Mouse (Mus musculus) lung, adult 2 months (tissue): ENCODE results near the gene Thsd4. TPM values are rescaled to one million over a fixed set of nuclear protein-coding genes. Genes with fewer than 3 reads are reported as not detected.

Source experiments
- DNase-seq: peaks from one replicate; pipeline ENCODE4 v3.0.0; 2022
- H3K4me1 ChIP-seq: fragments of 200-500 bp; 2 replicates; pipeline ENCODE4 v1.6.1; 2011; ENCODE audit warnings: low read length; ENCODE audit not compliant: control insufficient read depth, insufficient read depth
- H3K4me3 ChIP-seq: fragments of 200-500 bp; replicated peaks from 2 replicates; pipeline ENCODE3; 2011; ENCODE audit warnings: low read depth, mild to moderate bottlenecking, control low read depth, low read length; ENCODE audit errors: extremely low read depth
- CTCF ChIP-seq: fragments of 200-500 bp; IDR thresholded peaks from 2 replicates; pipeline ENCODE4 v1.5.1; 2011; ENCODE audit warnings: mild to moderate bottlenecking, low read length, control low read depth; ENCODE audit not compliant: insufficient read depth
- POLR2A ChIP-seq: fragments of 200-500 bp; IDR thresholded peaks from 2 replicates; pipeline ENCODE4 v1.6.1; 2011; ENCODE audit warnings: low read depth, mild to moderate bottlenecking, control low read depth, low read length, borderline replicate concordance; ENCODE audit errors: extremely low read depth
- WGBS: fragments of 180-500 bp; shearing (Covaris S2); methylation state at CpG from one replicate; pipeline ENCODE4 v1.1.7; 2018; 5-methylcytosine and 5-hydroxymethylcytosine counted together
- polyA plus RNA-seq: library from polyadenylated mRNA; depleted of rRNA; stranded (reverse); fragments of >200 nt; gene quantifications from 2 replicates; pipeline ENCODE4 v1.2.3, GENCODE M21; 2012

Thsd4 gene
- polyA plus RNA-seq, 1 experiment = 27.2 TPM

DNA sequence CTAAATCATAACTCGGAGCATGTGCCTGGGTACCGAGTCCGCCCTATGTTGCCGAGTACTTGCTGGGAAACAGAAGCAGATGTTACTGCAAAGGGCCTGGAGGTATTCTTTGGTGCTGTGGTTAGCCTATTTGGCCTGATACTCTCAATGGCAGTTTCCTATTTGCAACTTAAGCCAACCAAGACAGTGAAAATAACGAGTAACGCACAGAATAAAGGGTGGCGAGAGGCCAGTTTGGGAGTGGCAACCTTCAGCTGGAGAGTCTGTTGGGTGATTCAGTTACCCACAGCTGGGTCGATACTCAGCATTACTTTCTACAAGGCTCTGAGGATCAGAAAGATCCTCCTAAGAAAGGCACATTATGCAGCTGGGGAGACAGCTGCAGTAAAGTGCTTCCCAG lies 81.3 kb downstream of the Thsd4 start:
- TF ChIP-seq POLR2A (no peak), CTCF (no peak)
- DNase-seq = no peak
- H3K4me3 ChIP-seq = no peak overlapping the region
- H3K4me1 ChIP-seq = peaks cover 2% of the 10 kb centered on the region; the same call in 1 of the 2 replicates
- 51% methylated on average over 8 of the region's 8 CpGs for WGBS

DNA sequence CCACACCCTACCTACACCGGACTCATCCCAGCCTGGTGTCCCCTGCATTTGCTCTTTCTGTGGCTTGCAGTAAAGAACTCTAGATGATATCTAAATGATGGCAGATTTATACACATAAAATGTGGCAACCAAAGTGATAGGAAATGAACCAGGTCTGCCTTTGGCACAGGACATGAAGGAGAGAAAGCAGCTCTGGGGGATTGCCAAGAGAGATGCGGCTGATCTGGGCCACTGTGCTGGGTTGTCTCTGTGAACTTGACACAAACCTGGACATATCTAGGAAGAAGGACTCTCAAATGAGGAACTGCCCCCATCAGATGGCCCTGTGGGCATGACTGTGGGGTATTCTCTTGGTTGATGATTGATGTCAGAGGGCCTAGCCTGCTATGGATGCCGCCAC lies 85.6 kb downstream of the Thsd4 start:
- H3K4me3 ChIP-seq = no peak overlapping the region
- WGBS = 92% methylated on average over 3 of the region's 3 CpGs
- peaks cover 2% of the 10 kb centered on the region; the same call in 1 of the 2 replicates for H3K4me1 ChIP-seq
- no peak for TF ChIP-seq POLR2A
- TF ChIP-seq CTCF = no peak
- DNase-seq = no peak

DNA sequence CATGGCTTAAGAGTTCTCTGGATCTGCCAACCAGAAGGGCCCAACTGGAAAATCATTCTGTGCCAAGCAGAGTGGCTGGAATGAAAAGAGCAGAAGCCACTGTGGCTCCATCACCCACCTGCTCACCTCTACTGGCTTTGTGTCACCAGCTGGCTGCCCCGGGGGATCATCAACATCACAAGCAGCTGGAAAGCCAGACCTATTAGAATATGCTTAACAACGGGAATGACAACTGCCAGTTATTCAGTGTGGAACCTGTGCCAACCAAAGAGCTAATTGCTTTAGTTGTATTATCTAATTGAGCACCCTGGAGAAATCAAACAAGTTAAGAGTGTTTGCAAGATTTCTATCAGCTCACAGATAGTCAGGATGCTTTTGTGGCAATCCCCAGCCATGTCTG lies 87.8 kb downstream of the Thsd4 start:
- no peak overlapping the region for H3K4me3 ChIP-seq
- TF ChIP-seq POLR2A (no peak), CTCF (no peak)
- DNase-seq = no peak
- WGBS = 59% methylated on average over 2 of the region's 2 CpGs
- no peaks in the 10 kb centered on the region for H3K4me1 ChIP-seq

DNA sequence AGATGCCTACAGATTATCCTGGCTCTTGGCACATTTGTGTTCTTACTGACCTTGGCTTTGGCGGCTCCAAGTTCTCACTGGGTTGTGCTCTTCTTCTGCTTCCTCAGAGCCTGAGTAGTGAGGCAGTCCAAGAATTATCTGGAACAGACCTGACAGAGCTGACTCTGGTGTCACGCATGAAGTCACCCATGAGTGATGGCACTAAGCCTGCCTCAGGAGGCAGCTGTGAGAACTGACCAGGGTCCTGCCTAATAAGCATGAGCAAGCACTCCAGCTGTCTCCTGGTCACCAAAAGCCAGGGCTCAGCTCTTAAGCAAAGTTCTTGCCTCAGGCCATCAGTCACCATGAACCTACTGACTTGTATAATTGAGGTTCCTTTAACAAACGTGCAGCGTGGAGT lies 89.9 kb downstream of the Thsd4 start:
- TF ChIP-seq POLR2A (no peak), CTCF (no peak)
- no peak for DNase-seq
- Histone ChIP-seq H3K4me3 (no peak overlapping the region), H3K4me1 (no peaks in the 10 kb centered on the region)
- WGBS = 80% methylated on average over 4 of the region's 4 CpGs

DNA sequence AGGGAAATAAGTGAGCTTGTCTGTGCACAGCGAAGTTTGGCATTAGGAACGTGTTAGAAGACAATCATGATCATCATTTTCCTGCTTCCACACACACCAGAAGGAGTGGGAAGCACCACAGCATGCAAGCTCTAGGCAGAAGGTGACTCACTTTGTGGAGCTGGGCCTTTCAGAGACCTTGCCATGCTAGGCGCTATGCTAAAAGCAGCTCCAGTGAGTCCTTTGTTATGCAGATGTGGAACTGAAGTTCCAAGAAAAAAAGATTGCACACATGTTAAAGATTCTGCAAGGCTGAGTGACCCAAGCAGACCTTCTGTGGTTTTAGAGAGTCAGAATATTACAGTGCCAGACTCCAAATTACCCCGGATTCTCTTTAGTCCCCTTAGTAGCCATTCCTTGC lies 91.8 kb downstream of the Thsd4 start:
- TF ChIP-seq POLR2A (no peak), CTCF (no peak)
- H3K4me1 ChIP-seq = no peaks in the 10 kb centered on the region
- DNase-seq = no peak
- no peak overlapping the region for H3K4me3 ChIP-seq
- 88% methylated on average over 4 of the region's 4 CpGs for WGBS

DNA sequence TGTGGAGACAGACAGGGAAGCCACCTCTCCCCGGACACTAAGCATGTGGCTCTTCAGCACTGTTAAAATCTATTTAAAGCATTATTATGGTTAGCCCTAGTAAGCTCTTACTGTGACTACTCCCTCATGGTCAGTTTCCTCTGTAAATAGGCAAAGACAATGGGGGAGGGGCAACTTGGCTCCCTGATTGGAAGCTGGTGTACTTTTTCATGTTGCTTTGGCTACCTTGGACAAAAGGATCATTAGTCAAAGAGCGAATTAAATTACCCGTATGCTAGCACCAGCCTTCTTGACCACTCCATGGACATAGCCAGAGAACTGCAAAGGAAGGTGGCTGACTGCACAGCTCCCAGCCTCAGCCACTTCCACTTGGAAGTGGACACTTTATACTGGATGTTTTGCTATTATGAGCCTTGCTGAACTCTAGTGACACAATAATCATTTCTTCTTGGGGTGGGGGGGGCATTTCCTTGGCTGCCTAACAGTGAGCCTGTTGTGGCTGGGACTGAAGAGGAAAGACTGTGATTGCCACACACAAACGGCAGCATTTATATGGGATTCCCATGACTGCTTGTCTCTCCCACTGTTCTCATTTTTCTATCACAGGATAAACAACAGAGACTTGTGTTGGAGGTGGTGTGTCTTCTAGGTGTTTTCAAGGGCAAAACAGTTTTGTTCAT lies 107.6 kb downstream of the Thsd4 start:
- 43% methylated on average over 4 of the region's 4 CpGs for WGBS
- TF ChIP-seq CTCF (no peak), POLR2A (no peak)
- H3K4me1 ChIP-seq = no peaks in the 10 kb centered on the region
- no peak for DNase-seq
- no peak overlapping the region for H3K4me3 ChIP-seq

DNA sequence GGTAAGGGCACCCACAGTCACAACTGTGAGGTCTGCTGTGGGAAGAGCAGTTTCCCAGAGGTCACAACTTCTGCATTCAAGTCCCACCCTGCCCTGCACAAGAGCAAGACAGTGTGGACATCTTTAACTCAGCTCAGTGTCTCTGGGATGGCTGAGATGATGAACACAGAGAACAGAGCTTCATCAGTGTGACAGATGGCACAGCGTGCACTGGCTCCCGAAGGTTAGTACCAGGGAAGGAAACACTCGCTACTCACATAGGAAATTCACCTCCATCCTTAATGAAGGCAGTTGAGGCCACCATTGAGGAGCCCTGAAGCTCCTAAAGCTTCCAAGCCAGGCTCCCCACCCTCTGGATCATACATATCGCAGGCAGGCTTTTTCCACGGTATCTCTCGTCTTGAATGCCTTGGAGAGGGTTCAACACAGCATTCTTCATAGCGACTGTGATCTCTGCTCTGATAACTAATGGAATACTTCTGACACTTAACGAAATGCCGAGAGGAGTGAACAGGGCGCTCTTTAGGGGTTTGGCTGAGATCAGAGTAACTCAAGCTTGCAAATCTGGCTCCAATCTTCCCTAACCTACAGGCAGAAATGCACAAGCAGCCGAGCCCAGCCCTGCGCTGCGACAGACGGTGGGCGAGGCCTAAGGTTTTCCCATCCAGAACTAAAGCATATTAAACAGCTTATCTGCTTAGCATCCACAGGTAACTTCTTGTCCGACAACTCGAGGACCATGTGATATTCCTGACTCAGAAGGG lies 110.8 kb downstream of the Thsd4 start:
- WGBS = 69% methylated on average over 17 of the region's 17 CpGs
- Histone ChIP-seq H3K4me1 (0 out of 2 replicates have a peak, but pooled peaks cover 2% of the 10 kb centered on the region), H3K4me3 (no peak overlapping the region)
- no peak for TF ChIP-seq POLR2A
- TF ChIP-seq CTCF = no peak
- no peak for DNase-seq

DNA sequence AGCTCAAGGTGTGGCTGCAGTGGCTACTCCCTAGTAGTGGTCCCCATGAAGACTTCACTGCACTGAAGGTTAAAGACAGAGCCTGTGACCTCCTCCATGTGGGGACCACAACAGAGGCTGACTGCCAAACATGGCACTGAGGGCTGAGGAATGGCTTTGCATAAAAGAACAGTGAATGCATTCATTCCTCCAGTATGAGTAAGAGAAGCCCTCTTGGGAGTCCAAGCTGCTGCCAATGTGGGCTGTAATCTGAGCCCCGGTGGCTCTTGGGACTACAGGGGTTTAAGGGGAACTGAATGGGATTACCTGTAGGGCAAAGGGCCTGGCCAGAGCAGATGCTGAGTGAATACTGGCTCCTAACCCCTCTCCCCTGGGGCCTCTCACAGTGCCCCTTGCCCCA lies 114.5 kb downstream of the Thsd4 start:
- 0 out of 2 replicates have a peak, but pooled peaks cover 2% of the 10 kb centered on the region for H3K4me1 ChIP-seq
- TF ChIP-seq CTCF (no peak), POLR2A (no peak)
- no peak for DNase-seq
- WGBS = 57% methylated on average over 1 of the region's 1 CpGs
- no peak overlapping the region for H3K4me3 ChIP-seq

DNA sequence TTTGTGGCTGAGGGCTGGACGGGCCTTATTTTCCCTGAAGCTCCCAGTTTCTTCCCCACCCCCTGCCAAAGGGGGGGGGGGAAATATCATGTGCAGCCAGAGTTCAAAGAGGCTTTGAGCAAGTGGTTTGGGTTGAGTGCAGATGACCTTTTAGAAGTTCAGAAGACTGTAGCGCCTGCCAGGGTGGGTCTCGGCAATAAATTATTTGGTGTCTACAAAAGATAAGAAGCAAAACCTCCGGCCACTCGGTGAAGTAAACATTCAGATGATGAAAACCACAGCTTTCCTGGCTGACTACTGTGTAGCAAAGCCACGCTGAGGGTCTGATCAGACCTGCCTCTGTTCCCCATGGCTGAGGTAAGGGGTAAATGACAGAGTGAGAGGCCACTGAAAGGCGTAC lies 116.1 kb downstream of the Thsd4 start:
- 0 out of 2 replicates have a peak, but pooled peaks cover 2% of the 10 kb centered on the region for H3K4me1 ChIP-seq
- TF ChIP-seq POLR2A (no peak), CTCF (no peak)
- H3K4me3 ChIP-seq = no peak overlapping the region
- no peak for DNase-seq
- WGBS = 26% methylated on average over 7 of the region's 7 CpGs

DNA sequence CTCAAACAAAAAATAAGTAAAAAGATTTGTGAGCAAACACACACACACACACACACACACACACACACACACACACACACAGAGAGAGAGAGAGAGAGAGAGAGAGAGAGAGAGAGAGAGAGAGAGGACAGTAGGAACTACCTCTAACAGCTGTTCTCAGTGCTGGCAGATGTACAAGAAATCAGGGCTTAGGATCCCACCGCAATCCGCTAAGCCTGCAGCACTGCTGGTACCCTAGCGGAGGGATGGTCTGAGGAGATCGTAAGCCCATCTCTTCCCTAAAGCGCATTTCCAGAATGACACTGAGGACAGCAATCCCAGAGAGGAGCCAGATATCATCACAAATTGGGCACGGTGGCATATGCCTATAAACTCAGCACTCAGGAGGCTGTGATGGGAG lies 119.2 kb downstream of the Thsd4 start:
- no peak overlapping the region for H3K4me3 ChIP-seq
- no peak for TF ChIP-seq POLR2A
- no peak for TF ChIP-seq CTCF
- 91% methylated on average over 6 of the region's 6 CpGs for WGBS
- H3K4me1 ChIP-seq = 0 out of 2 replicates have a peak, but pooled peaks cover 2% of the 10 kb centered on the region
- DNase-seq = no peak
